20 mouse cellular contexts compared by ENCODE assay signal in the genomic region with DNA sequence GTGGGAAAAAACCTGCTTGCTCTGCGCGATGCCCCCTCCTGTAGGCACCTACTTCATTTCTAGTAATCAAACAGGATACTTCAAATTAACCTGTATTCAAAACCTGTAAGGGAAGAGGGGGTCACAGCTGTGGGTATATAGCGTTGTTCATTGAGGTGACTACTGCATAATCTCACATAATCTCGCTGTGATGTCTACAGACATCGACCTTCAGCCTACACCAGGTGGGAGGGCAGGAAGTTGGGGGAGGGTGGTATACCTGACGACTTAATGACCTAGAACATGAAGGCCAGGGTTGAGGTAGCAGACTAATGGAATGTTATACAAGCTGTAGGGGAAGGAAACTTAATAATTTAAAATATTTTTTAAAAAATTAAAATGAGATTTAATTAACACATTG. TPM values are rescaled to one million over a fixed set of nuclear protein-coding genes. Genes with fewer than 3 reads are reported as not detected.
DNase-seq lines count a peak whose midpoint lies in the region; ATAC-seq lines count a peak whose summit lies in the region.
"Had no signal": no experiment of that assay in that cellular context is flagged by ENCODE, and none has a peak within 500 bp of the region (broad histone marks: within the 10 kb centered on the region; RNA-seq: fewer than 3 reads in every experiment).

No protein-coding gene starts in this region.

- no peak overlapping the region for H3K9ac ChIP-seq in kidney, embryonic 14.5 days (ENCODE audit: low read depth, low read length)
- H3K9ac ChIP-seq: forebrain, embryonic 13.5 days; heart, embryonic 15.5 days; hindbrain, embryonic 14.5 days; midbrain, embryonic 12.5 days had no signal

- no peaks in the 10 kb centered on the region for H3K27me3 ChIP-seq in kidney, embryonic 14.5 days (ENCODE audit: control insufficient read depth, insufficient read depth, low read length)
- H3K27me3 ChIP-seq: forebrain, embryonic 13.5 days; heart, embryonic 15.5 days; midbrain, embryonic 12.5 days had no signal

- peak; percentile 34 for ATAC-seq in kidney, embryonic 14.5 days (ENCODE audit: low FRiP score, low TSS enrichment)
- ATAC-seq: forebrain, embryonic 13.5 days; intestine, embryonic 16.5 days; lung, postnatal 0 days had no signal

- 0 out of 2 replicates have a peak overlapping the region, but pooled peaks have one; percentile 13 for H3K27ac ChIP-seq in kidney, embryonic 14.5 days (ENCODE audit: low read depth, low read length)
- H3K27ac ChIP-seq in brown adipose tissue, adult 24 weeks (replicated peaks; ENCODE audit: low read depth, low read length): 0 out of 2 replicates have a peak overlapping the region, but pooled peaks have one; percentile 12
- H3K27ac ChIP-seq: forebrain, embryonic 13.5 days; heart, embryonic 15.5 days; hindbrain, embryonic 14.5 days; midbrain, embryonic 12.5 days had no signal

- WGBS in kidney, embryonic 14.5 days: 48% methylated on average over 6 of the region's 6 CpGs

- no peak overlapping the region for H3K4me3 ChIP-seq in kidney, embryonic 14.5 days (ENCODE audit: low read length)
- no peak overlapping the region for H3K4me3 ChIP-seq in brown adipose tissue, adult 24 weeks (ENCODE audit: insufficient read depth, low read depth, low read length)
- H3K4me3 ChIP-seq: forebrain, embryonic 13.5 days; heart, embryonic 15.5 days; midbrain, embryonic 12.5 days had no signal

- no peak for DNase-seq in kidney, adult 8-10 months
- peak; percentile 25 for DNase-seq in thymus, postnatal 14 days
- no peak for DNase-seq in thymus, postnatal 25 days
- no peak for DNase-seq in cerebellum, postnatal 10 days
- no peak for DNase-seq in testis, postnatal 14 days (ENCODE audit: low spot score)
- DNase-seq: B cell, adult 2 months; cerebellum, adult 2 months; heart, postnatal 36 days; left cerebral cortex, postnatal 4 days; retina, postnatal 1 day; right cerebral cortex, postnatal 25 days; spleen, adult 18-20 months had no signal

- H3K9me3 ChIP-seq in kidney, embryonic 14.5 days (ENCODE audit: control insufficient read depth, low read length): no peaks in the 10 kb centered on the region
- H3K9me3 ChIP-seq: forebrain, embryonic 13.5 days; heart, embryonic 15.5 days; midbrain, embryonic 12.5 days had no signal

- H3K36me3 ChIP-seq in kidney, embryonic 14.5 days (ENCODE audit: control insufficient read depth, insufficient read depth, low read length): no peaks in the 10 kb centered on the region
- H3K36me3 ChIP-seq: heart, embryonic 15.5 days; midbrain, embryonic 12.5 days had no signal

- H3K4me1 ChIP-seq in kidney, embryonic 14.5 days (ENCODE audit: control insufficient read depth, insufficient read depth, low read length): peaks cover 13% of the 10 kb centered on the region; the same call in 1 of the 2 replicates
- H3K4me1 ChIP-seq in brown adipose tissue, adult 24 weeks (ENCODE audit: control insufficient read depth, insufficient read depth, insufficient read length, low read length): peaks cover 12% of the 10 kb centered on the region
- H3K4me1 ChIP-seq: forebrain, embryonic 13.5 days; midbrain, embryonic 12.5 days had no signal

- H3K4me2 ChIP-seq in kidney, embryonic 14.5 days (replicated peaks; ENCODE audit: low read depth, low read length): no peak overlapping the region
- H3K4me2 ChIP-seq: forebrain, embryonic 13.5 days; heart, embryonic 15.5 days; hindbrain, embryonic 14.5 days; midbrain, embryonic 12.5 days had no signal

RNA-seq across cellular contexts. Expression of gene Slc23a2, which starts 29.6 kb away (rescaled TPM):
- polyA plus RNA-seq in kidney, embryonic 14.5 days (2014; fragmentation: Nextera tagmentation; extraction: Ambion mirVana): 12.0 and 18.0 TPM in 2 replicates
- 4.5 and 12.3 TPM in 2 replicates for polyA plus RNA-seq in brown adipose tissue, adult 24 weeks (2012; ENCODE audit: insufficient read depth, insufficient read length, missing spikeins)
